ENCODE assay signal across 8 mouse cellular contexts in the genomic region with DNA sequence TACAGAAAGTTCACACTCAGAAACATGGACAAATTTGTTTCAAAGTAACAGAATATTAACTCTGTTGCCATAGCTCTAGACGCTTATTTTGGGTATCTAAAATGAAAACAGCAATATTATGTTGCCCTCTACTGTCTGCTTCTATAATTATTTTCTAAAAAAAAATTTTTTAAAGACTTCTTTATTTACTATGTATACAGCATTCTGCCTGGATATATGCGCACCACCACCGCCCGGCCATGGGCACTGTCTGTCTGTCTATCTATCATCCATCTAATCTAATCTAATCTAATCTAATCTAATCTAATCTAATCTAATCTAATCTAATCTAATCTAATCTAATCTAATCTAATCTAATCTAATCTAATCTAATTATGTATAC. TPM values are rescaled to one million over a fixed set of nuclear protein-coding genes. Genes with fewer than 3 reads are reported as not detected.
DNase-seq lines count a peak whose midpoint lies in the region; ATAC-seq and TF ChIP-seq lines count a peak whose summit lies in the region.

No protein-coding gene starts in this region.

- H3K27me3 ChIP-seq in cerebellum, adult 2 months (ENCODE audit: control insufficient read depth, insufficient read depth, low read length) = no peaks in the 10 kb centered on the region
- H3K27me3 ChIP-seq in spleen, adult 2 months (ENCODE audit: control insufficient read depth, insufficient read depth, low read length) = no peaks in the 10 kb centered on the region
- H3K27me3 ChIP-seq in liver, embryonic 14.5 days (ENCODE audit: control insufficient read depth, insufficient read depth, low read length) = no peaks in the 10 kb centered on the region

- peak overlapping the region; percentile 77 for H3K4me3 ChIP-seq in cerebellum, adult 2 months (replicated peaks; ENCODE audit: insufficient read depth, low read depth, low read length)
- peak overlapping the region; percentile 27; the same call in 1 of the 2 replicates for H3K4me3 ChIP-seq in spleen, adult 2 months (ENCODE audit: extremely low read depth, insufficient read depth, insufficient read length)
- peak overlapping the region; percentile 54 to 65; a peak in 3 of 4 replicates for H3K4me3 ChIP-seq in liver, embryonic 14.5 days (ENCODE audit: insufficient read depth in 1 of 2, low read depth in 2 of 2, low read length in 2 of 2)

- peak overlapping the region; percentile 86 for H3K4me2 ChIP-seq in liver, embryonic 14.5 days (ENCODE audit: low read depth)

- no peak for DNase-seq in cerebellum, adult 2 months
- DNase-seq in cerebellum, adult 9-10 months = no peak
- DNase-seq in spleen, adult 2 months (ENCODE audit: low read depth in 1 of 2, low spot score in 2 of 2) = no peak
- no peak for DNase-seq in spleen, postnatal 4 days (ENCODE audit: low spot score in 2 of 2)
- no peak for DNase-seq in liver, embryonic 14.5 days (ENCODE audit: low read depth in 3 of 3, low spot score in 3 of 3)
- DNase-seq in right cerebral cortex, postnatal 10 days (ENCODE audit: low spot score in 2 of 2) = no peak
- DNase-seq in left cerebral cortex, adult 11 months (ENCODE audit: low spot score) = no peak
- DNase-seq in left cerebral cortex, postnatal 25 days (ENCODE audit: low spot score in 2 of 2) = no peak

- H3K4me1 ChIP-seq in cerebellum, adult 2 months (ENCODE audit: control insufficient read depth, insufficient read depth, low read length) = no peaks in the 10 kb centered on the region
- H3K4me1 ChIP-seq in spleen, adult 2 months (ENCODE audit: control insufficient read depth, insufficient read depth, insufficient read length) = peaks cover 4% of the 10 kb centered on the region; the same call in 1 of the 2 replicates
- peaks cover 2% of the 10 kb centered on the region in 2 experiments; a peak in 2 of 4 replicates for H3K4me1 ChIP-seq in liver, embryonic 14.5 days (replicated peaks; ENCODE audit: control insufficient read depth in 2 of 2, insufficient read depth in 2 of 2, low read length in 1 of 2)

- 52% methylated on average over 4 of the region's 4 CpGs for WGBS in cerebellum, adult 2 months
- 11% methylated on average over 4 of the region's 4 CpGs for WGBS in spleen, adult 2 months
- 29% methylated on average over 4 of the region's 4 CpGs for WGBS in liver, embryonic 14.5 days (ENCODE audit: insufficient replicate concordance)

- TF ChIP-seq POLR2A in cerebellum, adult 2 months (IDR thresholded peaks at IDR 0.05; ENCODE audit: borderline replicate concordance, insufficient read depth, low read length) = no peak
- no peak for TF ChIP-seq POLR2A in spleen, adult 2 months (IDR thresholded peaks at IDR 0.05; ENCODE audit: low read depth, low read length)

- intact Hi-C loops in left cerebral cortex, postnatal 25 days (cut with DNase I) = no loop called here

- peak overlapping the region; percentile 83 for H3K9ac ChIP-seq in liver, embryonic 14.5 days (replicated peaks)

- no peaks in the 10 kb centered on the region for H3K36me3 ChIP-seq in spleen, adult 2 months (ENCODE audit: control insufficient read depth, insufficient read depth, low read length)
- no peaks in the 10 kb centered on the region for H3K36me3 ChIP-seq in liver, embryonic 14.5 days (replicated peaks; ENCODE audit: control insufficient read depth, insufficient read depth, low read depth)

- H3K9me3 ChIP-seq in liver, embryonic 14.5 days (ENCODE audit: control insufficient read depth, low read length) = no peaks in the 10 kb centered on the region

- no peak for TF ChIP-seq CTCF in cerebellum, adult 2 months (IDR thresholded peaks at IDR 0.05; ENCODE audit: borderline replicate concordance, insufficient read depth, low read depth, low read length)
- no peak for TF ChIP-seq CTCF in spleen, adult 2 months (IDR thresholded peaks at IDR 0.05; ENCODE audit: extremely low read depth, insufficient read depth, insufficient read length, insufficient replicate concordance)
- no peak for TF ChIP-seq CTCF in liver, embryonic 14.5 days (IDR thresholded peaks at IDR 0.05; ENCODE audit: low read depth)

- no peak overlapping the region for H3K27ac ChIP-seq in cerebellum, adult 2 months (ENCODE audit: insufficient read depth, low read length)
- H3K27ac ChIP-seq in spleen, adult 2 months (ENCODE audit: insufficient read depth, low read length) = no peak overlapping the region
- no peak overlapping the region for H3K27ac ChIP-seq in liver, embryonic 14.5 days

- peak; percentile 21; the same call in 1 of the 2 replicates for ATAC-seq in liver, embryonic 14.5 days (ENCODE audit: insufficient read depth)

- TF ChIP-seq EP300 in liver, embryonic 14.5 days (IDR thresholded peaks at IDR 0.05; ENCODE audit: low read depth) = no peak

RNA-seq across cellular contexts. Expression of a gene that starts 0.3 kb away (rescaled TPM):
- polyA plus RNA-seq in cerebellum, adult 2 months (2012; rRNA removed) = 6.3 and 6.5 TPM in 2 replicates
- polyA plus RNA-seq in spleen, adult 2 months (2012; rRNA removed) = 7.1 and 7.7 TPM in 2 replicates
- polyA plus RNA-seq in liver, embryonic 14.5 days (2012; rRNA removed) = 3.7 and 6.0 TPM in 2 replicates
- polyA plus RNA-seq in liver, embryonic 14.5 days (2014; fragmentation: Nextera tagmentation; extraction: Ambion mirVana) = 13.9 and 14.1 TPM in 2 replicates
- total RNA-seq in left cerebral cortex, postnatal 25 days (2021) = 1 to 10 TPM; 3.2 to 5.2 TPM

RNA-seq across cellular contexts. Expression of a gene that starts 55.8 kb away (rescaled TPM):
- polyA plus RNA-seq in cerebellum, adult 2 months (2012; rRNA removed) = 14.4 and 15.1 TPM in 2 replicates
- polyA plus RNA-seq in spleen, adult 2 months (2012; rRNA removed) = 0.32 and 0.36 TPM in 2 replicates
- polyA plus RNA-seq in liver, embryonic 14.5 days (2012; rRNA removed) = 0.31 and 0.63 TPM in 2 replicates
- 1.4 and 2.0 TPM in 2 replicates for polyA plus RNA-seq in liver, embryonic 14.5 days (2014; fragmentation: Nextera tagmentation; extraction: Ambion mirVana)
- total RNA-seq in left cerebral cortex, postnatal 25 days (2021) = 10 to 100 TPM; 44.9 to 46.1 TPM

Comparison
In these comparisons a context has a peak if more than half of its experiments do, and no peak if none do; other contexts are left out.
1. H3K4me3 ChIP-seq: peak in every context shown above with its lines; median percentile 77 in cerebellum, adult 2 months; 60 in liver, embryonic 14.5 days; 27 in spleen, adult 2 months.